Mouse (Mus musculus) CH12.LX (cell line): ENCODE data around the gene Armc3. TPM values are rescaled to one million over a fixed set of nuclear protein-coding genes. Genes with fewer than 3 reads are reported as not detected.

Experiments used
- DNase-seq: peaks from one replicate; pipeline ENCODE4 v3.0.0-alpha.2; 2013; ENCODE audit errors: extremely low read depth
- H3K27ac ChIP-seq: 2 replicates; pipeline ENCODE4 v1.5.1; 2012; ENCODE audit warnings: low read depth, mild to moderate bottlenecking, control low read depth, moderate library complexity; ENCODE audit not compliant: insufficient read depth
- H3K27me3 ChIP-seq: replicated peaks from 2 replicates; pipeline ENCODE3; 2012; ENCODE audit warnings: inconsistent platforms
- H3K36me3 ChIP-seq, 2 experiments: replicated peaks in 1 of 2; 2 replicates each; pipeline versions ENCODE3 to v1.6.1; 2012; ENCODE audit warnings: inconsistent platforms in 1 of 2, low read length in 1 of 2, mild to moderate bottlenecking in 1 of 2, mixed read lengths in 1 of 2, moderate library complexity in 1 of 2; ENCODE audit not compliant: control insufficient read depth in 1 of 2, insufficient read depth in 1 of 2
- H3K4me1 ChIP-seq, 2 experiments: 2 replicates each; pipeline ENCODE4 v1.6.1; 2012; ENCODE audit warnings: inconsistent platforms in 1 of 2, moderate library complexity in 1 of 2; ENCODE audit not compliant: insufficient read depth in 2 of 2, control insufficient read depth in 1 of 2
- H3K4me2 ChIP-seq: 2 replicates; pipeline ENCODE4 v1.6.1; 2012; ENCODE audit warnings: low read depth, mild to moderate bottlenecking, control low read depth; ENCODE audit not compliant: poor library complexity, insufficient read depth, severe bottlenecking
- H3K4me3 ChIP-seq, 3 experiments: fragments of 150-350 bp in 1 of 3; sonication (generic) in 1 of 3; replicated peaks in 1 of 3; 2 replicates each; pipeline versions ENCODE3 to v1.5.1; 2011 to 2012; ENCODE audit warnings: low read depth in 2 of 3, low read length in 2 of 3, mild to moderate bottlenecking in 2 of 3, moderate library complexity in 2 of 3, control low read depth in 1 of 3, improper control_type of control experiment in 1 of 3, inconsistent platforms in 1 of 3, mixed read lengths in 1 of 3; ENCODE audit not compliant: poor library complexity in 1 of 3
- H3K79me2 ChIP-seq: replicated peaks from 2 replicates; pipeline ENCODE4 v1.6.1; 2012; ENCODE audit warnings: mild to moderate bottlenecking, moderate library complexity; ENCODE audit not compliant: control insufficient read depth, poor library complexity, insufficient read depth, severe bottlenecking; ENCODE audit errors: extremely low read depth
- H3K9ac ChIP-seq: 2 replicates; pipeline ENCODE4 v1.6.1; 2012; ENCODE audit warnings: low read depth, mild to moderate bottlenecking, control low read depth, moderate library complexity; ENCODE audit not compliant: insufficient read depth
- H3K9me3 ChIP-seq: replicated peaks from 2 replicates; pipeline ENCODE3; 2012; ENCODE audit warnings: low read length, inconsistent platforms, mixed read lengths
- BHLHE40 ChIP-seq: IDR thresholded peaks from 2 replicates; pipeline ENCODE4 v1.6.1; 2011; ENCODE audit warnings: mild to moderate bottlenecking, low read depth, low read length, improper control_type of control experiment
- CHD1 ChIP-seq: IDR thresholded peaks from 2 replicates; pipeline ENCODE4 v1.6.1; 2012; ENCODE audit warnings: low read depth, low read length, improper control_type of control experiment, inconsistent platforms
- CHD2 ChIP-seq: IDR thresholded peaks from 2 replicates; pipeline ENCODE4 v1.6.1; 2011; ENCODE audit warnings: low read length, improper control_type of control experiment
- CTCF ChIP-seq, 2 experiments: IDR thresholded peaks in 1 of 2; conservative IDR thresholded peaks in 1 of 2; 2 replicates each; pipeline ENCODE4 v1.5.1; 2011 to 2012; ENCODE audit warnings: low read depth in 2 of 2, low read length in 2 of 2, improper control_type of control experiment in 1 of 2, inconsistent platforms in 1 of 2, mild to moderate bottlenecking in 1 of 2, moderate library complexity in 1 of 2
- E2F4 ChIP-seq: IDR thresholded peaks from 2 replicates; pipeline ENCODE4 v1.6.1; 2011; ENCODE audit warnings: low read depth, low read length, improper control_type of control experiment; ENCODE audit not compliant: insufficient replicate concordance
- ELF1 ChIP-seq: IDR thresholded peaks from 2 replicates; pipeline ENCODE4 v1.6.1; 2014; ENCODE audit warnings: low read depth, mild to moderate bottlenecking, inconsistent platforms, low read length, improper control_type of control experiment
- EP300 ChIP-seq: IDR thresholded peaks from 2 replicates; pipeline ENCODE4 v1.6.1; 2011; ENCODE audit warnings: low read length, improper control_type of control experiment
- ETS1 ChIP-seq: conservative IDR thresholded peaks from 2 replicates; pipeline ENCODE4 v1.6.1; 2012; ENCODE audit warnings: low read depth, mild to moderate bottlenecking, inconsistent platforms, low read length, improper control_type of control experiment, moderate library complexity
- HCFC1 ChIP-seq: IDR thresholded peaks from 2 replicates; pipeline ENCODE4 v1.6.1; 2012; ENCODE audit warnings: low read depth, mild to moderate bottlenecking, inconsistent platforms, low read length, improper control_type of control experiment
- MAFK ChIP-seq: IDR thresholded peaks from 2 replicates; pipeline ENCODE4 v1.6.1; 2011; ENCODE audit warnings: low read length, improper control_type of control experiment; ENCODE audit not compliant: insufficient replicate concordance
- MEF2A ChIP-seq: IDR thresholded peaks from 2 replicates; pipeline ENCODE4 v1.6.1; 2014; ENCODE audit warnings: low read depth, mild to moderate bottlenecking, inconsistent platforms, low read length, improper control_type of control experiment, borderline replicate concordance
- MYC ChIP-seq: IDR thresholded peaks from 2 replicates; pipeline ENCODE4 v1.6.1; 2011; ENCODE audit warnings: low read depth, mild to moderate bottlenecking, improper control_type of control experiment, low read length
- NELFE ChIP-seq: IDR thresholded peaks from 2 replicates; pipeline ENCODE4 v1.6.1; 2011; ENCODE audit warnings: low read depth, low read length, improper control_type of control experiment
- NRF1 ChIP-seq: IDR thresholded peaks from 2 replicates; pipeline ENCODE4 v1.6.1; 2014; ENCODE audit warnings: low read depth, mild to moderate bottlenecking, inconsistent platforms, low read length, improper control_type of control experiment, moderate library complexity
- POLR2AphosphoS2 ChIP-seq: IDR thresholded peaks from 2 replicates; pipeline ENCODE4 v1.6.1; 2011; ENCODE audit warnings: low read depth, low read length, improper control_type of control experiment
- RAD21 ChIP-seq: IDR thresholded peaks from 2 replicates; pipeline ENCODE4 v1.6.1; 2011; ENCODE audit warnings: low read depth, mild to moderate bottlenecking, low read length, improper control_type of control experiment, moderate library complexity
- UBTF ChIP-seq: IDR thresholded peaks from 2 replicates; pipeline ENCODE4 v1.6.1; 2012; ENCODE audit warnings: low read depth, mild to moderate bottlenecking, inconsistent platforms, low read length, improper control_type of control experiment, moderate library complexity
- USF1 ChIP-seq: IDR thresholded peaks from 2 replicates; pipeline ENCODE4 v1.6.1; 2014; ENCODE audit warnings: low read depth, mild to moderate bottlenecking, inconsistent platforms, low read length, improper control_type of control experiment
- USF2 ChIP-seq: conservative IDR thresholded peaks from 2 replicates; pipeline ENCODE4 v1.6.1; 2011; ENCODE audit warnings: low read depth, low read length, improper control_type of control experiment
- dilution Hi-C: fragments of 300-500 bp; cut with MboI; formaldehyde crosslinking; loops from 2 replicates; pipeline ENCODE4 v1.14.3; 2020; ENCODE audit warnings: low sequenced_read_pairs; ENCODE audit not compliant: extremely low pct_unique_long_range_greater_than_20kb, extremely low pct_ligation_motif_present
- in situ Hi-C: fragments of 300-500 bp; cut with MboI; formaldehyde crosslinking; loops from 3 replicates; pipeline ENCODE4 v1.14.3; 2019; ENCODE audit warnings: low sequenced_read_pairs, low pct_ligation_motif_present, low pct_unique_long_range_greater_than_20kb, mixed read lengths
- polyA plus RNA-seq: library from polyadenylated mRNA; unstranded; fragments of >175 nt; gene quantifications from 2 replicates; pipeline ENCODE4 v1.2.1, GENCODE M21; 2012; ENCODE audit warnings: low read depth; ENCODE audit not compliant: insufficient read length
- total RNA-seq, 2 experiments: library from RNA; depleted of rRNA; stranded (reverse); fragments of 300-350 nt in 1 of 2; fragments of >200 nt in 1 of 2; gene quantifications; 2 replicates each; pipeline ENCODE4 v1.2.3; 2012 to 2014

The Armc3 gene
- total and polyA plus RNA-seq, 3 experiments, result 0.08 to 0.36 (median 0.21) TPM

- TF ChIP-seq EP300, result no peak
Observed at GRCm38 (mm10) chr2:19345414-19345964, 146.4 kb downstream of the Armc3 start (continued).

GRCm38 (mm10) chr2:19348454-19348853, 149.4 kb downstream of the Armc3 start:
- Histone ChIP-seq H3K4me2 (no peak overlapping the region), H3K9ac (no peak overlapping the region), H3K79me2 (no peaks in the 10 kb centered on the region), H3K9me3 (no peaks in the 10 kb centered on the region), H3K36me3 (no peaks in the 10 kb centered on the region), H3K27me3 (no peaks in the 10 kb centered on the region), H3K27ac (no peak overlapping the region), H3K4me3 (no peak overlapping the region), H3K4me1 (peaks cover 6 to 17% of the 10 kb centered on the region in 2 experiments)
- TF ChIP-seq USF2, result no peak
- TF ChIP-seq CTCF (conservative IDR thresholded peaks at IDR 0.05 in 1 of 2, IDR thresholded peaks at IDR 0.05 in 1 of 2; ENCODE audit: low read depth in 2 of 2, low read length in 2 of 2), result no peak
- no peak for TF ChIP-seq NELFE
- TF ChIP-seq UBTF, result no peak
- no peak for TF ChIP-seq MEF2A
- TF ChIP-seq HCFC1, result no peak
- TF ChIP-seq CHD2, result no peak
- no peak for TF ChIP-seq NRF1
- TF ChIP-seq EP300, result no peak
- no peak for TF ChIP-seq MAFK
- TF ChIP-seq MYC, result no peak
- TF ChIP-seq RAD21, result no peak
- no peak for TF ChIP-seq POLR2AphosphoS2
- TF ChIP-seq E2F4, result no peak
- no peak for DNase-seq
- dilution Hi-C loops, result no loop called here
- in situ Hi-C loops, result loop anchor here (25.0 kb wide), 1 partner anchor 486 kb away; no protein-coding TSS in a partner anchor

- no peaks in the 10 kb centered on the region for H3K79me2 ChIP-seq
- H3K9me3 ChIP-seq, result peaks cover 3% of the 10 kb centered on the region
- in situ Hi-C loops, result no loop called here
- H3K27me3 ChIP-seq, result no peaks in the 10 kb centered on the region
- no peaks in the 10 kb centered on the region for H3K36me3 ChIP-seq
- H3K4me1 ChIP-seq, result peaks cover 4 to 10% of the 10 kb centered on the region in 2 experiments; a peak in 3 of 4 replicates
- DNase-seq, result no peak
- no peak overlapping the region for H3K4me3 ChIP-seq
- H3K4me2 ChIP-seq, result no peak overlapping the region
- TF ChIP-seq MYC (no peak), CTCF (conservative IDR thresholded peaks at IDR 0.05 in 1 of 2, IDR thresholded peaks at IDR 0.05 in 1 of 2; ENCODE audit: low read depth in 2 of 2, low read length in 2 of 2) (no peak), CHD2 (no peak), ELF1 (no peak), USF1 (no peak), RAD21 (no peak), BHLHE40 (no peak), ETS1 (no peak), CHD1 (no peak)
- TF ChIP-seq, all 38 proteins: peak for 0
- H3K27ac ChIP-seq, result no peak overlapping the region
- no peak overlapping the region for H3K9ac ChIP-seq
- dilution Hi-C loops, result no loop called here
Observed at GRCm38 (mm10) chr2:19350167-19350566, 151.1 kb downstream of the Armc3 start.
